Mouse (Mus musculus): ENCODE measurements around the gene Tbc1d8b. TPM values are rescaled to one million over a fixed set of nuclear protein-coding genes. Genes with fewer than 3 reads are reported as not detected.
"Not testable (repeated sequence)": the region's sequence is repeated elsewhere in the genome, so short reads cannot be mapped to it uniquely, and the experiment has no call there.

Tbc1d8b gene
- total RNA-seq, 2 experiments from 2014 or later: 3.6 to 4.2 TPM

DNA sequence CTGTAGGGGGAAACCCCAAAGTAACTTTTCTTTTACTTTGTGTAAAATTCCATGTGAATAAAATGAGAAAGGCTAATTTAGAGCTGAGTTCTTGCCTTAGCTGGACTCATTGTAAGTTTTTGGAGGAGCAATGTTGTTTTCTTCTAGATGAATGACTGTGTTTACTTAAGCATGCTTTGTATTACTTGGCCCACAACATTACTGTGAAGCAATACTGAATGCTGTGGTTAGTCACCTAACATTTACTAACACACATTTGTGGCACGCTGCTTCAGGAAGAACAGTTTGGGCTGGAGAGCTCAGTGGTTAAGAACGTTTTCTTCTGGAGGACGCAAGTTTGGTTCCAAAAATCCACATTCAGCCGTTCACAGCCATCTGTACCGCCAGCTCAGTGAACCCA, 52.3 kb downstream of the Tbc1d8b start:
- no peak overlapping the region for H3K27ac ChIP-seq
- TF ChIP-seq CTCF (IDR thresholded peaks at IDR 0.05): no peak
- no peak for DNase-seq (ENCODE audit: extremely low spot score in 1 of 2, low spot score in 2 of 2)
- intact Hi-C loops (cut with DNase I): no loop called here
- H3K4me3 ChIP-seq: no peak overlapping the region

DNA sequence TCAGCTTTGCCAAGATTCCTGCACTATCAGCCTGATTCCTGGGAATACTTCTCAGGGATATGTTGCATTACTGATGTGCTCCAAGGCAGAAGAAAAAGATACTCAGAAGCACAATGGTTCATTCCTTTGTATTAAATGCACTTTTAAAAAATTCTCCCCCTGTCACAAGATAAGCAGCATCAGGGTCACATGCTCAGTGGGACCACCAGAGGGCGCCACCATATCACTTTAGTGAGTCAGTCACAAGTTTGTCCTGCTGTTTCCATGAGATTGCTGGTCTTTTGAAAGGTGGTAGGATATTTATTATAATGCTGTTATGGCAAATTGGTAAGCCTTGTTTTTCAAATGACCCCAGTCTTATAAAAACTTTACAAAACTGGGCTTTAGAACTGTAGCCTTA, 67.1 kb downstream of the Tbc1d8b start:
- TF ChIP-seq CTCF (IDR thresholded peaks at IDR 0.05): peak; percentile 65
- Histone ChIP-seq H3K4me3 (no peak overlapping the region), H3K27ac (no peak overlapping the region)
- peak in 1 of 2 experiments; percentile 20 for DNase-seq (ENCODE audit: extremely low spot score in 1 of 2, low spot score in 2 of 2)
- intact Hi-C loops (cut with DNase I): no loop called here

DNA sequence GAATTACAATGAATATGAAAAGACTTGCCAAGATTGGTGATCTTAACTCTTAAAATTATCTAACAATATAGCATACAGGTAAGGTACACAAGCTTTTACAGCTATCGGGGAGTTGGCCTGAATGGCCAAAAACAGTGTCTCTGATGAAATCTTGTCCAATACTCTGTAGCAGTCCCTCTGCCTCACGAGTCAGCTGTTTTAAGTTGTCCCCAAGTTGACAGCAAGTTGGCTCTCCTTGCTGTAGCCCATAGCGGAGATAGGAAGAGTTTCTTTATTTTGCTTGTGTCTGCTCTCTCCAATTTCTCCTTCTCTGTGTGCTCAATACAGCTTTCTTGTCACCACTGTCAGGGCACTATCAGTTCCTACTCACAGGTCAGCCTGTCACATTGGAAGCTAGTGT, 73.8 kb downstream of the Tbc1d8b start:
- H3K27ac ChIP-seq; DNase-seq (ENCODE audit: extremely low spot score in 1 of 2, low spot score in 2 of 2); intact Hi-C loops (cut with DNase I); H3K4me3 ChIP-seq: not testable (repeated sequence)

DNA sequence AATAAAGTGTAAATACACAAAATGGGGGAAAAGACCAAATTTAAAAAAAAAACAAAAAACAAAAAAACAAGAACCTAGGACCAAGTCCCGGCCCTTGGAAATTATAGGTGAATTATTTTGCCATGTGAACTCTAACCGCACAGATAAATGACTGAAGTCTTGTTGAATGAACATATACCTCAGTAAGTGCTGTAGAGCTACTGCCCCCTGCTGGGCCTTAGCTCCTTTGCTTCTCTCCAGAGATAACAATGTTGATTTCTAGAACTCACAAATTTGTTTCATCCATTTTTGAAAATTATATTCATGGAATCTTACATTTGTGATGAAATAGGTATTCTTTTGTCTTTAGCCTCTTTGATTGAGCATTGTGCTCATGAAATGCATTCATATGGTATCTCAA, 77.8 kb downstream of the Tbc1d8b start:
- TF ChIP-seq CTCF (IDR thresholded peaks at IDR 0.05): peak; percentile 69
- Histone ChIP-seq H3K4me3 (no peak overlapping the region), H3K27ac (no peak overlapping the region)
- DNase-seq (ENCODE audit: extremely low spot score in 1 of 2, low spot score in 2 of 2): no peak
- intact Hi-C loops (cut with DNase I): loop anchor here (2.0 kb wide), 2 partner anchors 344 to 392 kb away; no protein-coding TSS in a partner anchor

DNA sequence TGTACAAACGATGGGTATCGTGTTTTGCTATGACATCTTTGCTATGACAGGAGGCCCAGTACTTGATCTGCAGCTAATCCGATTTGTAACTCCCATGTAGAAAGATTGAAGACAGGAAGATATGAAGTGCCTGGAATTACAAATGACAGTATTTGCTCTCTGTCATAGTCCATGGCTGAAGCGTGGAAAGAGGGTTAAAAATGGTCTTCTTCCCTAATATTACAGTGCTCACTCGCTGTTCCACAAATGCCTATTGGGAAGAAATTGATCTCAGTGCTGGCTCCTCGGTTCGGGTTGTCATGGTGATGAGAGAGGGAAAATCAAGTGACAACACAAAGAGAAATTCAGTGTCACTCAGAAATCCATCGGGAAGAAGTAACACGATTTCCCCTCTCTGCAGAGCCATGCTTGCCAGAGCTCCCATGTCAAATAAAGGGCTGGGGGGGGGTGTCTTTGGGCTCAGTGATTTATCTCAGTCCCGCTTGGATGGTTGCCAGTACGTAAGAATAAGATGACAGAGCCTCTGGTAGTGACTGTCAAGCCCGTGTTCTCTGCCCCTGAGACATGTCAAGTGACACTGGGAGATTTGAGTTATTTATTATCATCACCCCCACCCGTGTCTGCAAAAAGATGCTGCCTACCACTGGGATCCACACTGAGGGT, 85.3 kb downstream of the Tbc1d8b start:
- Histone ChIP-seq H3K27ac (no peak overlapping the region), H3K4me3 (no peak overlapping the region)
- TF ChIP-seq CTCF (IDR thresholded peaks at IDR 0.05): no peak
- intact Hi-C loops (cut with DNase I): no loop called here
- no peak for DNase-seq (ENCODE audit: extremely low spot score in 1 of 2, low spot score in 2 of 2)

DNA sequence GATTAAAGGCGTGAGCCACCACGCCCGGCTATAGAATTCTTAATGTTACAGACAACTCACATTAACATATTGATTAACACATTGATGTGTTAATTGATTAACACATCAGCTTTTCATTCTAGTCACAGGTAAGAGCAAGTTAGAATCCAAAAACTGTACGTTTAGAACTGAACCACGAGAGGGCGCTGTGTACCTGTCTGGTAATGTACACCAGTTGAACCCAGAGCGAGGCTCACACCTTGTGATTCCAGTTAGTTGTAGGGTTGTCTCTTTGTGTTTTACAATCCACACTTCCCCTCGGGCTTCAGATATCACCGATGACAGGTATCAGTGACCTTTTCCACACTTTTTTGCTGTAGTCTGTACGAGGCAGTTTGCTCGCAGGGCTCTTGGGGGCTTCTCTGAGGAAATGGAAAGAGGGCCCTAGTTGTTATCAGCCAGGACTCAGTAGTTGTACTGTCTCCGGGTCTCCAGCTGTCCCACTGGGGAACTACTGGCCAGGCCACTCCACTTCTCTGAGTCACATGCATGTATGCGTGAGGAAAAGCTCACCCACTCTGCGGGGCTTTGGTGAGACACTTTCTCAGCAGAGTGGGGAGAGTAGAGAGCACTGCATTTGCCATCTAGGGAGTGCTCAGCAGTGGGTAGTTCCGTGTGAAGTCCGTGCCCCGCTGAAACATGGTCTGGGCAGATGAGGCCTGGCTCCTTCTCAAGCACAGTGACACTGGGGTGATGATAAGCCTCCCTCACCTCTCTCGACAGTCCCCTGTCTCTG, 89.7 kb downstream of the Tbc1d8b start:
- peak; percentile 17 to 25 for DNase-seq (ENCODE audit: extremely low spot score in 1 of 2, low spot score in 2 of 2)
- H3K27ac ChIP-seq: no peak overlapping the region
- no peak overlapping the region for H3K4me3 ChIP-seq
- intact Hi-C loops (cut with DNase I): loop anchor here (2.0 kb wide), 1 partner anchor 58 kb away; no protein-coding TSS in a partner anchor
- TF ChIP-seq CTCF (IDR thresholded peaks at IDR 0.05): peak; percentile 63

DNA sequence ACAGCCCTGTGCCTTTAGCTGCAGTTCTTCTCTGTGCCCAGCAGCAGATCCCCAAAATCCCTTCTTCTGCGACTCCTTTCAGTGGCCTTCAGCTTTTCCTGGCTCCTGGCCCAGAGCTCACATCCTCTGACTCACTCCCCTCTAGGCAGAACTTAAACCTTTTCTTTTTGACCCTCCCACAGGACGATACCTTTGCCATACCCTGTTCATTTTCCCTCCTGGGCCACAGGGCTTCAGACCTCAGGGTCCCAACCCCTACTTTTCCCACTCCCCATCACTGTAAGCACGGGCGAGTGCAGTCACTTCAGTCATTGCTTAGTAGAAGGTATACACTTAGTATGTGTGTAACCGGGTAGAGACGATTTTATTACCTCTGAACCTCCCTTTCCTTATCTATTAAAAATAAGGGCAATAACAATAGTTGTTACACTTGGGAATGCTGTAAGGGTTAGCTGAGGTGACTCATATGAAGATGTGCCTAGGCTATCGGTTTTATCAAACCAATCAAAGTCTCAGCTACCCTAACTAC, 90.4 kb downstream of the Tbc1d8b start:
- H3K4me3 ChIP-seq: no peak overlapping the region
- DNase-seq (ENCODE audit: extremely low spot score in 1 of 2, low spot score in 2 of 2): no peak
- no peak for TF ChIP-seq CTCF (IDR thresholded peaks at IDR 0.05)
- intact Hi-C loops (cut with DNase I): loop anchor here (2.0 kb wide), 1 partner anchor 58 kb away; no protein-coding TSS in a partner anchor
- H3K27ac ChIP-seq: no peak overlapping the region

DNA sequence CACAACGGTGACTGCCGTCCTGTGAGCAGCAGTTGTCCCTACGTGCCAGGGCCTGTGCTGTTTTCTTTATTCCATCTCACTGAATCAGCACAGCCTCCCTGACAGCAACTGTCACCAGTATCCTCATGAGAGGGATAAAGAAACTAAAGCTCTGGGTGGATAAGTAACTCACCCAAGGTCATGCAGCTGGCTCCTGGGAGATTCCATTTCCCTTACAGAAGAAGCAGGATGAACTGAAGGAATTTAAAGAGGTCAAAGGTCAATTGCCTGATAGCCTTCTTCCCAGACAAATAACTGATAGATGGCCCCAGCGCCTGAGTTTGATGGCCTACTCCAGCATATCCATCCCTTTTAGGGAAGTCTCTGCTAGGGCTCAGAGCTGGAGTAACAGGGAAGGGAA, 92.6 kb downstream of the Tbc1d8b start:
- Histone ChIP-seq H3K27ac (no peak overlapping the region), H3K4me3 (no peak overlapping the region)
- no peak for TF ChIP-seq CTCF (IDR thresholded peaks at IDR 0.05)
- intact Hi-C loops (cut with DNase I): no loop called here
- DNase-seq (ENCODE audit: extremely low spot score in 1 of 2, low spot score in 2 of 2): no peak

DNA sequence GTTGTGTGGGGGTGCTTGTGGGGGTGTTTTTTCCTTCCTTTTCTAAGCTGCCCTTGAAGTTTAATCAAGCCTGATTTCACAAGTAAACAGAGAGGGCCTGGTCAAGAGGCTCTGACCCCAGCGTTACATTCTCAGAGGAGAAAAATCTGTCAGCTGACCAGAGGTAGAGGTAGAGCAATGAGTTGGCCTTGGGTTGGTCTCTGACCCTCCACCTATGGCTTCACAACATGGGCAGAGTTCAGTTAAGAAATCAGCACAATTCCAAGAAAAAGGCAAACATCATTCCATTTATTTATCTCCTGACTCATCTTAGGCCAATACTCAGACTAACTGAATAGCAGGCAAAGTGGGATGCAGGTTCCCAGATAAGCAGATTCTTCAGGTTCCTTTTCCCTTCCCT, 94.1 kb downstream of the Tbc1d8b start:
- intact Hi-C loops (cut with DNase I): no loop called here
- TF ChIP-seq CTCF (IDR thresholded peaks at IDR 0.05): no peak
- Histone ChIP-seq H3K27ac (no peak overlapping the region), H3K4me3 (no peak overlapping the region)
- DNase-seq (ENCODE audit: extremely low spot score in 1 of 2, low spot score in 2 of 2): no peak

DNA sequence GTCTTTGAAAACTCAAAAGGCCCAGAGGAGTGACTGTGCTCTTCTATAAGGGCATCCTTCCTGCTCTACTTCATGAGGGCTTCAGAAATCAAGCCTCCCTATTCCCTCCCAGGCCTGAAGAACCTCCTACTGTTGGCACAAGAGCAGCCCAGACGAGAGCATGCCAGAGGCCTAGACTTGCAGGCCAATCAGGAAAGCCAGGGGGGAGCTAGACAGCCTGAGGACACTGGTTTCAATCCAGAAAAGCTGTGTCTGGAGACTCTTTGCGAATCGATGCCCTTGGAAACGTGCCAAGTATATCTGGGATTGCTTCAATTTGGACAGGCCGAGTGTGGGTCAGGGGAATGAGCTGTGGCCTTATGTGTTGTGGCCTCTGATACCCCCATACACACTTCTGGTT, 94.6 kb downstream of the Tbc1d8b start:
- TF ChIP-seq CTCF (IDR thresholded peaks at IDR 0.05): no peak
- Histone ChIP-seq H3K27ac (no peak overlapping the region), H3K4me3 (no peak overlapping the region)
- intact Hi-C loops (cut with DNase I): no loop called here
- no peak for DNase-seq (ENCODE audit: extremely low spot score in 1 of 2, low spot score in 2 of 2)

DNA sequence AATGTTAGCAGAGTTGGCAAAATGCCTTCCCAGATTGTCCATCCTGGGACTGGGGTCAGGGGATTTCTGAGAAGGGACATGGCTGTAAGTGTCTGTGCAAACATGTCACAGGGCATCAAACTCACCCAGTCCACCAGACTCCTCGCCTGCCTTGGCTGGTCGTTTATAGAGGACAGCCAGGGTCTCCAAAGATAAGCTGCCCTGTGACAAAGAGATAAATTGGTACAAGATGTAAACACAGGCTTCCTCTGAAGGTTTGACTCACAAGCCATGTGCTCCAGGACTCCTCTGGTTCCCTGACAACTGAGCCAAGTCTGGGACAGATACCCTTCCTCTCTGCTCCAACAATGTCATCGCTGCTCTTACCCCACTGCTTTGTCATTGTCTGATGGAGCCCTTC, 96.2 kb downstream of the Tbc1d8b start:
- intact Hi-C loops (cut with DNase I): loop anchor here (5.0 kb wide), 1 partner anchor 36 kb away; no protein-coding TSS in a partner anchor
- no peak overlapping the region for H3K4me3 ChIP-seq
- TF ChIP-seq CTCF (IDR thresholded peaks at IDR 0.05): no peak
- no peak for DNase-seq (ENCODE audit: extremely low spot score in 1 of 2, low spot score in 2 of 2)
- H3K27ac ChIP-seq: no peak overlapping the region

DNA sequence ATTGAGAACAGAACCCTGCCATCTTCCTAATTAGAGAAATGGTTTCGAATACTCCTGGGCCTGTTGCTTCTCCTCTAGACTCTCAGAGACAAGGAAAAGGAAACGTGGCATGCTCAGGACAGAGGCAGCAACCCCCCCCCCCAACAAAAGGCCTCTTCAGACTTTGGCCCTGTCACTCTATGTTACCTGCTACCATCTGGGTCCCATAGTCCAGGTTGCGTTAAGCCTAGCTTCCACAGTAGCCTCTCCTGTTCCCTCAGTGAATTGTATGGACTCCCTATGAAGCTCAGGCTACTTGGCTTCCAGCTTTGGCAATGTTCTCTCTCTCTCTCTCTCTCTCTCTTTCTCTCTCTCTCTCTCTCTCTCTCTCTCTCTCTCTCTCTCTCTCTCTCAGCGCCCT, 96.8 kb downstream of the Tbc1d8b start:
- intact Hi-C loops (cut with DNase I): loop anchor here (5.0 kb wide), 1 partner anchor 36 kb away; no protein-coding TSS in a partner anchor
- Histone ChIP-seq H3K4me3 (no peak overlapping the region), H3K27ac (no peak overlapping the region)
- no peak for DNase-seq (ENCODE audit: extremely low spot score in 1 of 2, low spot score in 2 of 2)
- TF ChIP-seq CTCF (IDR thresholded peaks at IDR 0.05): no peak
